Mouse (Mus musculus) lung, postnatal 25 days (tissue): ENCODE results near the gene Pdss2.
"Not testable (repeated sequence)": the region's sequence is repeated elsewhere in the genome, so short reads cannot be mapped to it uniquely, and the experiment has no call there.

Experiments
- DNase-seq: peaks from one replicate; pipeline ENCODE4 v3.0.0; 2022; ENCODE audit warnings: low spot score

Pdss2 gene

DNA sequence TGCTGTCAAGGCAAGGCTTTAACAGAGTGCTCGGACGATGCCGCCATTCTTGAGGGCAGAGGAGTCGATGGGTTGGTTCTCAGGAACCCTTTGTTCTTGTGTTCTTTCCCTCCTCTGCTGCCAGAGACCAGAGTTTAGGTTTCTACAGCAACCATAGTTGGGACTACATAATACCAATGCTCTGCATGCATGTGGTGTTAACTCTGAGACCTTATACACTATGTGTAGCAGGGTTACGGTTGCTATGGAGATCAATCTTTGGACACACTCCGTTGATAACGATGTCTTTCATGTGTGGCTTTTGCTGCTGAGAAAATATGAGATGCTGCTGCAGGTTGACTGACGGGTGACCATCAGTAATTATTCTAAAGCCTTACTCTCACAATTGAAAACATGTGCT, 20.9 kb downstream of the Pdss2 start:
- no peak for DNase-seq

DNA sequence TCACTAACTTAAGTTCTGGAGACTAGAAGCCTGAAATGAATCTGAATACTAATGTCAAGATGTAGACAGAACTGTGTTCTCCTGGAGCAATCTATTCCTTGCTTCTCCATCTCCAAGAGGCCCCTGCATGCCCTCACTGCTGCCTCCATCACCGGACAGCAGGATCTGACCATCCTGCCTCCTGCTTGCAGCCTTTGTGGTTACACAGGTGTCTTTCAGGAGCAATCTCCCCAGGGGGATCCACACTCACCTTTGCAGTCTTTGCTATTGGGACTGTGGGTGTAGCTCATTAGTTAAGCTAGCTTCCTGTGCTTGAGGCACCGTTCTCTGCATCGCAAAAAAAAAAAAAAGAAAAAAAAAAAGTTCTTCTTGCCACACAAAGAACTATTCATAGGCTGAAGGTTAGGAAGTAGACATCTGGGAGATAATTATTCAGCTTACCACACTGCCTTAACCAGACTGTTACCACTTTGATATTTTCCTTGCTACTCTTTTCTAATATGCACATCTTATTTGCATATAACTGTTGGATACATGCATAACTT, 23.0 kb downstream of the Pdss2 start:
- DNase-seq, result no peak

DNA sequence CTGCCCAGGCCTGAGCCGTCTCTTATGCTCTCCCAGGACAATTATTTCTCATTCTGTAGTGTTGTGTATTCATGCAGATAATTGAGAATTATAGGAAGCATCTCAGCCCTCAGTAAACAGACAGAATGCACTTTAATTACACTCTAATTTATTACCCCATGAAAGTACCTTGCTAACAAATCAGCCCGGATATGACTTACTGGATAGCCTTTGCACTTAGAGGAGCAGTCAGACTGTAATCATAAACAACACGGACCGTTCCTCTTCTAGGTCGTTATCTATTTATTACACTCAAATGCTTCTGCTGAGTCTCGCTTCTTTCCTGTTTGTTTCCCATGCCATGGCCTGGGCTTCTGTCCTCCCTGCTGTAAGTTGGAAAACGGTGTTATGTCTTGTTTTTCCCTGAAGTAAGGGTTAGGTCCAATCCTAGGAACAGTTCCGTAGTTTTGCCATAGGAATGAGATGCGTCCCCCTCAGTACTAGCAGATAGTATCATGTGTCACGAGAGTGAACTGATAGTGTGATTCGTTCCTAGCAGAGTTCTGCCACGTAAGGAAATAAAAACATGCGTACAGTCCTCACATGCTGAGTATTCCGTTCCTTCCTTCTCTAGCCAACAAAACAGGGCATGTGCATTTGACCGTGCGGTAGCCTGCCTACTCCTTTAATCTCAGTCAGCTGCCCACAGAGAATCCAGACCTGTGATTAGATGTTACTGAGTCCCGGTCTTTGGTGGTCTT, 24.3 kb downstream of the Pdss2 start:
- DNase-seq, result no peak

DNA sequence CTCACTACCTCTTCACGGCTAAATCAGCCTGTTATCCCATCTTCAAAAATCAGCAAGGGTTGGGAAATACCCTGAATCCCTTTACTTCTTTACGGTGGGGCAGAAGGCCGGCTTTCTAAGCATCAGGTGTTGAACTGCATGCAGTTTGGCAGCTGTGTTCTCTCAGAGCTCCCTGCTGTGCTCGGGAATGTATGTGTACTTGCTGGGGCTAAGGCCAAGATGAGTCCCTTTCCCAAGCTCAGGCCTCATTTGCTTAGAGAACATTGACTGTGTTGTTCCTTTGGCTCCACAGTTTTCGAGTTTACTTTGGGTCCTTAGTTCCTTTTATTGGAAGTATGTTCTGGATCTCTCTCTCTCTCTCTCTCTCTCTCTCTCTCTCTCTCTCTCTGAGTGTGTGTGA, 26.7 kb downstream of the Pdss2 start:
- no peak for DNase-seq

DNA sequence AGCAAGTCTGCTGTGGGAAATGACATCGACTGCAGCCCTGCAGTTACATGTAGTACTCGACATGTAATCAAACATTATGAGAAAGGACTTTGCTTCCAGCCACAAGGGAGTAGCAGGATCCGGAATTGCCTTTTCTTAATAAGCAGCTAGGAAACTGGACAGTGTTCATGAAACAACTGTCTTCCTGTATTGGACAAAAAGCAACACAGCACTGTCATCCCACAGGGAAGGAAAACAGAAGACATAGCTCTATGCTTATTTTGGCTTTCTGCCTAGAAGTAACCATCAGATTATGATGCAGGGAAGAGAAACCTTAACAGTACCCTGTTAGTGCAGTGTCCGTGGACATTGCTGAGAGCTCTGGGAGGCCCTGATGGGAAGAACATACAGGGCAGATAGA, 31.0 kb downstream of the Pdss2 start:
- DNase-seq, result no peak

DNA sequence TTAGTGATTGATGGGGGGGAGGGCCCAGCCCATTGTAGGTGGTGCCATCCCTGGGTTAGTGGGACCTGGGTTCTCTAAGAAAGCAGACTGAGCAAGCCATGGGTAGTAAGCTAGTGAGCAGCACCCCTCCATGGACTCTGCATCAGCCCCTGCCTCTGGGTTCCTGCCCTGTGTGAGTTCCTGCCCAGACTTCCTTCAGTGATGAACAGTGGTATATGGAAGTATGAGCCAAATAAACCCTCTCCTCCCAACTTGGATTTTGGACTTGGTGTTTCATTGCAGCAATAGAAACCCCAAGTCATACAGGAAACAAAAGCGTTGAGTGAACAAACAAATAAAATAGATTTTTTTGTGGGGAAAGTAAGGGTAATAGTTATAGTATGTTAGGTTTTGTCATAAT, 35.7 kb downstream of the Pdss2 start:
- DNase-seq, result not testable (repeated sequence)

DNA sequence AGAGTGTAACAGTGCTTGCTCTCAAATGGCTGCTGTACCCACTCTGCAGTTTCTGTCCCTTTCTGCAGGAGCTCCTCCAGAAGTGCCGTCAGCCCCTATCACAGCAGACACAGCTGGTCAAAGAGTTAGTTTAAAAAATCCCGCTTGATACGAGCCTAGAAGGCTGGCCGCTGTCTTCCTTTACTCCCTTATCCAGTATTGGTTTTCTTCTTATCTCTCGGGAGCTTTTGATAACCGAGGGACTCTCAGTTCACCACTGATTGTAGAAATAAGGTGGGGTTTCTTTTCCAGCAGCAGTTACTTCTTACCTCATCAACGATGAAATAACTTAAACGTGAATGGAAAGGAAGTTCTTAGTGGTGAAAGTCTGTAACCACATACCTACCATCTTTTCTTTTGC, 36.2 kb downstream of the Pdss2 start:
- DNase-seq, result not testable (repeated sequence)

DNA sequence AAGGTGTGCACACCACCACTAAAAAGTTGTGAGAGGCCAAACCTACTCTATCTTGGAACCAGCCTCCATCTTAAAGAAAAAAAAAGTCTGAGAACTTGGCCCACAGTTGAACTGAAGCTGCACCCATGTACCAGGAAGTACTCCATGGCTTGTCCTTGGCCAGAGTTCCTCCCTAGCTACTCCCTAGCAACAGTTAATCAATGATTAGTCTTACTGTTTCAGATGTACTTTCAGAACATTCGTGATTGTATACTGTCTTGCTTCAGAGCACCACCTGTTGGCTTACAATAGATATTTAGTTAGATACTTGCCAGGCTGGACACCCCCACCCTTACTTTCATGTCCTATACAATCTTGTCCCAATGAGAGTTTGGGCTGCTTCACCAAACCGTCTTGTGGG, 50.0 kb downstream of the Pdss2 start:
- DNase-seq, result no peak

DNA sequence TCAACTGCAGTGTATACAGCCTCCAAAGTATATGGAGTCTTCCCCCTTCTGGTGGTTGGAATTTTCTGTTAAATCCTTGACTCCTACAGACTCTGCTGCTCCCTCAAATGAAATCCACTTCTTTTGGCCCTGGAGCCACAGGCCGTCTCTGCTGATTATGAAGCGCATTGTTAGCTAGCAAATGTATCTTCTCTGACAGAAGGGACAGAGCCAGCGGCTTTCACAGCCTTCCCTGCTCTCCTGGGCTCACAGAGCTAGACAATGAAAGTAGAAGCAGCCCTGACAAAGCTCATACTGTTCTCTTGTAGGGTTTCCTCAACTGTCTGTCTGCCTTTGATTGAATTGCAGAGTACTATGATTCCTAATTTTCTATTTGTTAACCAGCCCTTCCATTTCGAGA, 51.1 kb downstream of the Pdss2 start:
- DNase-seq, result no peak

DNA sequence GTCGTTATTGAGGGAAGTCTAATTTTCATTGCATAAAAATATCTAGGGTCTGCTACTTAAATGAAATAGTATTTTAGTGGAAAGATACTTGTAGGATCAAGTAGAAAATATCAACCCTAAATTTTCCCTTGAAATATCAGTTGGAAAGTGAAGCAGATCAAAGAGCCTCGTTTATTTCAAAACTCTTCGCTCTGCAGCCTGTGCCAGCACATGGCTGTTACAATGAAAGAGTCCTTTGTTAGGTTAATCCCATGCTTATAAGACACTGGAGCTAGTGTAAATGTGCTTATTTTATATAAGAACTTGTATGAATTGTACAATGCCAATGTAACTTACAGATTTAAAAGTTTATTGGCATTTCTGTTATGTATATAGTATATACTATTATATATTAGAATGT, 51.8 kb downstream of the Pdss2 start:
- no peak for DNase-seq

DNA sequence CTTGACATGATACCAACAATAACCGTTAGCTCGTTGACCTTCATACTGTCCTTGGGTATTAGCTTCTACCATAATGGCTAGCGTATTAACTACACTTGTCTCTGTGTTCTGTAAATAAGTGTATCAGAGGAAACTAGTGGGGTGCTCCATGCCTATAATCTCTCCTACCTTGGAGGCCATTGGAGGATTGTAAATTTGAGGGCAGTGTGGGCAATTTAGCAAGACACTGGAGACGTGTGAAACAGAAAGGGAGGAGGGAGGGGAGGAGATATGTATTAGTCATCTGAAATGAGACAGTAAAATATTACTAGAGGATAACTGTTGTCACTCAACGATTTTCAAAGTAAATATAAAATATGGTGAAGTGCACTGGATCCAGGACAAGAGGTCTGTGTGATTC, 54.2 kb downstream of the Pdss2 start:
- DNase-seq, result no peak

DNA sequence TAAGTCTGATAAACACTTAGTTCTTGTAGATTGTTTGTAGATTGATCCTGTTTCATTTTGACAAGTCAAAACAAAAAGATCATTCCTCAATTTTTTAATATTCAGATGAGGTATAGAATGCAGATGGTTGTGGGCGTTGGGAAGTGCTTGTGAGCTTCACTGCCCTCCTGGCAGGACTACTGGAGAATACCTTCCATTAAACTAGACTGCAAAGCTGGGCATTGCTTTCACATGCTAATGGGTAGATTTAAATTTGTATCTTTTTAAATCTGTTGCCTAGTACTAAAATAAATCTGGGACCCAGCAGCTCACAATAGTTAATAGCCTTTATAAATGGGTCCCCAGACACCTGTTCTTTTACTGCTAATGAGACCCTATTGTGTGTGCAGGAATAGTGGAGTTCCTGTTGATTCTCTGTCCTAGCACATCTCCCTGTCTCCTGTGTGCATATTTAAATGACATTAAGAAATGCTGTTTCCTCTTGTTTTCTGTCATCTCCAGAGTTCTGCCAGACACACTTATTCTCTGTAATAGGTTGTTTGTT, 54.9 kb downstream of the Pdss2 start:
- no peak for DNase-seq

DNA sequence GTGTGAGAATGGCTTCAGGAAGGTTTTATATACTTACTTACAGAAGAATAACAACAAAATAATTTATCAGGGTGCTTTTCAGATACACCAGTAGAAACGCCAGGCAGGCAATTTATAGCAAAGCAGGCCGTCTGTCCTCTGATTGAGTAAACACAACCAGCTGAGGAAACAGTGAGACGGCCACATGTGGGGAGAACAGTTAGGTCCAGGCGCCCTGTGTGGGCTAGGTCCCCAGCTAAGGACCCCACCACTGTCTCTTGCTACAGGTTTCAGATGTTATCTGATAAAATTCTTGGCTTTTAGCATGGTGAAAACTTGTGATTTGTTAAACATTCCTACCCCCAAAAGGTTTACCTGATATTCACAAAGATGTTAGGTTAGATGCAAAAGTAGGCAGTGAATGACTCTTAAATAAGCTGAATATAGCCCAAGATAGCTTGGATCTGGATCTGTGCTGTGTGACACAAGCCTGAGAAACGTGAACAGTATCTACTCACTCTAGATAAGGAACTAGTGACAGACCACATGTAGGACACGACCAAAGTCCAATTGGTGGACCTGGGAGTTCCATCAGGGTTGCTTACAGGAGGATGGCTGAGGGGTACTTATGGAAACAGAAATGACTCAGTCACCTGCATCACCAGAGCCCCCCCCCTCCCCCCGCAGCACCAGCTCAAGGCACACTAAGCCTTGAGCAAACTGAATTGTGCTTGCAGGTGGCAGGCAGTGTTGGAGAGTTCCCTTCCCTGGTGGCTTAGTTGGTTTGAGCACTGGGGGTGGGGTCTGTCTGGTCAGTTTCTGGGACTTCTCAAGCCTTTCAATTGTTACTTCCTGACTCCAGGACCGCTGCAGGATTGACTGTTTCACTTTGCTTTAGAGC, 56.2 kb downstream of the Pdss2 start:
- DNase-seq, result no peak

DNA sequence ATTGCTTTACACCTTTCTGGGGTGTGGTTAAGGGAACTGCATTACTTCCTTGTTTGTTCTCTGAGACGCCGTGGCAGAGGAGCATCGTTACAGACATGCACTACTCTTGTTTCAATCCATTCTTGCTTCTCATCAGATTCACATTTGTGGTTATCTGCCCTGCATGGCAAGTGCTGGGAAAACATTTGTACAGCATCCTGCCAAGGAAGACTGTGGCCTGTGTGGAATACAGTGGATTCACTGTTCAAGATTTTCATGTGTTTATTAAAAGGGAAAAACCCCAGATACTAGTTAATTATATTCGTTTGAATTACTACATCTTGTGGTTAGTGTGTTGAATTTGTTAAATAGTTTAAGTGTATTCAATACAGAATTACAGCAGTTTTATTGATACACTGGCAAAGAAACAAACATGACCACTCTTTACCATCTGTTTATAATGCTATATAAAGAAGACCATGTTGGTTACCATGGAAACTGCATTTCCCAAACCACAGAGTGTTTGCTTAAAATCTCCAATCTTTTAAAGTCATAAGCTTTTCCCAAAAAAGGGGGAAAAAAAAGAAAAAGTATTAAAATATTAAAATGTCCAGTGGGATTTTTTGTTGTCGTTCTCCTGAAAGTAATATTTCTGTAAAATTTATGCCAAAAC, 58.5 kb downstream of the Pdss2 start:
- DNase-seq, result no peak

DNA sequence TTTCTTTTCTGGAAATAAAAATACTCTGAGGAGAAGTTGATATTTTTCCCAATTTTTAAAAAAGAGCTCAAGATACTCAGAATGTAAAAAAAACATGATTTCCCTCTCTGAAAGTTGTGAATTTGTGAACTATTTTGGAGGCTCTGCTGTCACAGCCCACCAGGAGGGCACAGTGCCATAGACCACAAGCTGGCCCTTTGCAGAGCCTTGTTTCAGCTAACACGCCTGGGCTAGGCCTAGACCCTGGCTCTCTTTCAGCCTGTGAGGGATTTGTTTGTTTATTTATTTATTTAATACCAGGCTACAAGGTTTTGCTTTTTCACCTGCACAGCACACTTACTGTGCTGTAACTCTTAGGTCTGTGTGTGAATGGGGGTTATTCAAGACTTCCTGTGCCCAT, 64.3 kb downstream of the Pdss2 start:
- no peak for DNase-seq

DNA sequence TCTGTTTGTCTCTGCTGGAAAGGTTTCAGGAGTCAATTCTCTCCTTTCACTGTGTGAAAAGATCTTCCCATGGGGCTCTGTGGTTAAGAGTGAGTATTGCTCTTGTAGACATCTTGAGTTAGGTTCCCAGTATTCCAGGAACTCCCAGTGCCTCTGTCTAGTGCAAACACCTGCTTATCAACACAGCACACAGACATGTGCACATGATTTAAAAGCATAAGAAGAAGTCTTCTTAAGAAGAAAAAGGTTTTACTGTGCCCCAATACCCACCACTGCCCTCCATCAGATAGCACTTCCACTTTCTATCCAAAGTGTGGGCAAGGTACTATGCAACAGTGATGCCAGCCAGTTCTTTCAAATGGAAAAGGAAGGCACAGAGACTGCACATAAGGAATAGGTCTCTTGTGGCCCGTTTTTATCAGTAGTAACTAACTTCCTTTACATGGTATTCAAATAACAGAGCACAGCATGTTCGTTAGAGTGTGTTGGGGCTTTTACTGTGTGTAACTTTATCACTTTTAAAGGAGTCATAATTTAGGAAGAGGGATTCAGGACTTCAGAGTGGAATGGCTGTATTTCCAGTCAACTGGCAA, 69.4 kb downstream of the Pdss2 start:
- DNase-seq, result no peak

DNA sequence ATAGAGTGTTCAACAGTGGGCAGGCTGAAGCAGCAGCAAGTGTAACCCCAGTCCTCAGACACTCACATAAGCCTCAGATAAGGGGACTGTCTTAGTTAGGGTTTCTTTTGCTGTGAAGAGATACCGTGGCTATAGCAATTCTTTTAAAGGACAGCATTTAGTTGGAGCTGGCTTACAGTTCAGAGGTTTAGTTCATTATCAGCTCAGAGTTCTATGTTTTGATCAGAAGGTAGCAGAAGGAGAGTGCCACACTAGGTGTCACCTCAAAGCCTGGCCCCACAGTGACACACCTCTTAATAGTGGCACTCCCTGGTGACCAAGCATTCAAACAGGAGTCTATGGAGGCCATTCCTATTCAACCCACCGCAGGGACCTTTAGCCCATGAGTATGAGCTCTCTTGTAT, 70.0 kb downstream of the Pdss2 start:
- no peak for DNase-seq

DNA sequence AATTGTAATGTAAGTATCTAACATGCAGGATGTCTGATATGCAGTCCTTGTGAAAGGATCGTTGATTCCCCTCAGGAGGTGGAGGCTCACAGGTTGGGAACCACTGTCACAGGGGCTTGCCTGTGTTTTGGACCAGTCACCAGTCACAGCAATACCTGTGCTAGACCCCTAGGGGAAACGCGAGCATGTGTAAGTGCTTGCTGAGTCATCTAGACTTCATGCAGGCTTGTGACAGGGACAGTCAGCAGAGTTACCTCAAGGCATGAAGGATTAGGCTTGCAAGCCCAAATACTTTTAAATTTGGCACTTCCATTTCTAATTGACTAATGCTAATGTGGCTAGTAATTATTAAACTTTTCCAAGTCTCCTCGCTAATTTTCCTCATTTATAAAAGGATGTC, 71.2 kb downstream of the Pdss2 start:
- no peak for DNase-seq

DNA sequence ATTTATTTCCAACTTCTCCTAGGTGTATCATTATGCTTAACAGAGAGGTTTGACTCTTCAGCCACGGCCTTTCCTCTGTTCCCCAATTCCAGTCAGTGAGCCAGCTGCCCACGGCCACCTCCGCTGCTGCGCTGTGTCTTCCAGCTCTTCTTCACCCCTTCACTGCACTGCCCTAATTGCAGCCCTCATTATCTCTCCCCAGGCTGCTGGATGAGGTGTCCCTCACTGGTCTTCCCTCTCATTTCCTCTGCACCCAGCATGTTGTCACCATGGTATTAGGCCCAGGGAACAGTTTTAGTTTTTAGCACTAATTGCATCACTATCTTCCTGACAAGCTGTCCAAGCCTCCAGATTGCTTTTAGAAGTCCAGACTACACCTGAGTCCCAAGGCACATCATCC, 73.0 kb downstream of the Pdss2 start:
- no peak for DNase-seq

DNA sequence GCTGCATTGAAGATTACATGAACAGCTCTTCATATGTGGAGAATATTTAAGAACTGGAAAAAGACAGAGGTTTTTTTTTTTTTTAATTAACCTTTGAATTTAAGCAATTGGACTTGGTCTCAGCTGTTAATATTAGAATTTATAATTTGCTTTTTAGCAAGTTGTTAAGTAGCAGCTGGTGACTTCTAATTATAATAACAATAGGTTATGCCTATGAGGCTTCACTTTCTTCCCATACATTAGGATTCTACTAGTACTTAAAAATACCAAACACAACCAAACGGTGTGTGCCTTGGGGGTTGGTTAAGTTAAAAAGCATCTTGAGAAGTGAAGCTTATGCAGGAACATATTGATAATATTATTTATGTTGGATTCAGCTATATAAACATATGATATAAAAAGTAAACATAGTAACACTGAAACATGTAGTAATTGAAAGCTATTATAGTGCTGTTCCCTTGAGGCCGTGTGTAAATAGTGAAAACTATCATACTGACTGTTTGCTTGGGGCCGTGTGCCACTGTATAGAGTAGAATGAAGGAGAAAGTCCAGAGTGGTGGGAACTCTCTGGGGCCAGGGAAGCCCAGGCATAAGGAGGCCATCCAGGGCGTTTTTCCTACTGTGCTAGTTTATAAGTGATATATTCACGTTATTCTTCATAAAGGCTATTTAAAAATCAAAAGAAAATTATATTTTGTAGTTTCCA, 87.0 kb downstream of the Pdss2 start:
- no peak for DNase-seq

DNA sequence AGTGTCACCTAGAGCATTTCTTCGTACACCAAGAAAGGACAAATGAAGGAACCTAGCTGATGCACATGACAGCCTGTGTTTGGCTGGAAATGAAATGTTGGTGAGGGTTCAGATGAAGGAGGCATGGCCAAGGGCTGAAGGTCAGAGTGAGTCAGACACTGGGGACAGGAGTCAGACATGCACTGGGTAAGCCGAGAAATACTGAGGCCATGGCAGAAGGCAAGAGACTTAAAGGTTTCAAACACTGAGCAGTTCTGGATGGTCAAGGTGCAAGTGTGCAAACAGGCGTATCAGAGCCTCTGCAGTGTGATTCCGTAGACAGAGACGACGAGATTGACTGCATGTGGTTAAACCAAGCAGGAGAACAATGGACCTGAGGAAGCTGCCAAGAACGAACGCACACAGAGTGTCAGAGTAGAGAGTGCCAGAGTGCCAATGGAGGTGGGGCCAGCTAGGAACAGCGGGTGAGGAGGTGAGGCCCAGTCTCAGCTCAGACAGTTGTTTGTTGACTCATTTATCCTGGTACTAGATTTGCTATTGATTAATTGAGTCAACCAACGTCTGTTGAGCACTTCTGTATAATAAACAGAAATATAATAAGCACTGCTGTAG, 89.6 kb downstream of the Pdss2 start:
- DNase-seq, result peak; percentile 5
